Mouse (Mus musculus): ENCODE results near the gene Zfp524. TPM values are rescaled to one million over a fixed set of nuclear protein-coding genes. Genes with fewer than 3 reads are reported as not detected.

Gene Zfp524
- polyA plus RNA-seq, 1 experiment from 2014 or later: 12.0 TPM

GRCm38 (mm10) chr7:5036136-5036535, 21.9 kb downstream of the Zfp524 start:
- Histone ChIP-seq H3K9ac (no peak overlapping the region), H3K4me3 (no peak overlapping the region), H3K4me2 (no peak overlapping the region), H3K27me3 (no peaks in the 10 kb centered on the region), H3K36me3 (peaks cover 62% of the 10 kb centered on the region), H3K27ac (no peak overlapping the region), H3K9me3 (peaks cover 30% of the 10 kb centered on the region), H3K4me1 (peaks cover 9% of the 10 kb centered on the region)
- 94% methylated on average over 9 of the region's 9 CpGs for WGBS
- no peak for ATAC-seq (ENCODE audit: insufficient number of reproducible peaks, insufficient read depth, low FRiP score, low TSS enrichment, low read depth)

DNA sequence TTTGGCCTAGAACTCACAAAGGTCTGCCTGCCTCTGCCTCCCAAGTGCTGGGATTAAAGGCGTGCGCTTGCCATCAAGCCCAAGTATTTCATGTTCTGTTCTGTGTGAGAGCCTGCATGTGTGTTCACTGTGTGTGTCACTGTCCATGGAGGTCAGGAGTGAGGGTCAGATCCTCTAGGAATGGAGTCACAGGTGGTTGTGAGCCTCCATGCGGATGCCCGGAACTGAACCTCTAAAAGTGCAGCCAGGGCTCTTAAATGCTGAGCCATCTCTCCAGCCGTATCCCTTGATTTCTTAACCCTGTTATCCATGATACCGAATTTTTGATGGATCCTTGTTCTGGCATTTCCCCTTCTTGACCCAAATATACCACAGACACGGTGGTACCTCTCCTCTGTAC, 22.8 kb downstream of the Zfp524 start:
- no peak overlapping the region for H3K4me3 ChIP-seq
- ATAC-seq (ENCODE audit: insufficient number of reproducible peaks, insufficient read depth, low FRiP score, low TSS enrichment, low read depth): no peak
- 96% methylated on average over 7 of the region's 7 CpGs for WGBS
- H3K36me3 ChIP-seq: peaks cover 60% of the 10 kb centered on the region
- H3K9ac ChIP-seq: no peak overlapping the region
- peaks cover 9% of the 10 kb centered on the region for H3K4me1 ChIP-seq
- H3K27me3 ChIP-seq: no peaks in the 10 kb centered on the region
- H3K27ac ChIP-seq: no peak overlapping the region
- peaks cover 21% of the 10 kb centered on the region for H3K9me3 ChIP-seq
- H3K4me2 ChIP-seq: 0 out of 2 replicates have a peak overlapping the region, but pooled peaks have one; percentile 60

DNA sequence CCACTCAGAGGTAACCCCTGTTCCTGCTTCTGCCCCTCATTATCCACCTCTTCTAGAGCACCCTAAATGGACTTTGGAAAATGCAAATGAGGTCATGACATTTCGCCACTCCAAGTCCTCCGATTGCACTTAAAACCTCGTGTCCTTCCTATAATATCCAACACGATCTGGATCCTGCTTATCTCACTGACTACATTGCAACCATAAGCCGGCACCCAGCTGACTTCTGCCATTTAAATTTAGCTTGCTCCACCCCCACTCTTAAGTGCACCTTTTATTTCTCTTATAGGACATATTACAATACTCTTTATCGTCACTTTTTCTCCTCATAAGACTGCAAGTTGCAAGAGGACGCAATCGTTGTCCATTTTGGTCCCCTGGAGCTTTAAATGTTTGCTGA, 23.3 kb downstream of the Zfp524 start:
- 89% methylated on average over 8 of the region's 8 CpGs for WGBS
- Histone ChIP-seq H3K4me2 (peak overlapping the region; percentile 60), H3K4me1 (peaks cover 9% of the 10 kb centered on the region), H3K27ac (peak overlapping the region; percentile 97), H3K36me3 (peaks cover 55% of the 10 kb centered on the region), H3K27me3 (no peaks in the 10 kb centered on the region), H3K9me3 (peaks cover 18% of the 10 kb centered on the region), H3K9ac (no peak overlapping the region), H3K4me3 (peak overlapping the region; percentile 61)
- no peak for ATAC-seq (ENCODE audit: insufficient number of reproducible peaks, insufficient read depth, low FRiP score, low TSS enrichment, low read depth)

GRCm38 (mm10) chr7:5038109-5038732, 24.0 kb downstream of the Zfp524 start, which contains the start of gene Zfp784:
TSS of gene Zfp784 (minus strand) at chr7:5038446.
- H3K36me3 ChIP-seq: peaks cover 48% of the 10 kb centered on the region
- ATAC-seq (ENCODE audit: insufficient number of reproducible peaks, insufficient read depth, low FRiP score, low TSS enrichment, low read depth): peak; percentile 92
- peaks cover 9% of the 10 kb centered on the region for H3K4me1 ChIP-seq
- peak within 1 kb of the TSS; percentile 60 for H3K4me2 ChIP-seq
- H3K9ac ChIP-seq: peak within 1 kb of the TSS; percentile 81
- peak within 1 kb of the TSS; percentile 61 for H3K4me3 ChIP-seq
- WGBS: under 1% methylated on average over 48 of the region's 48 CpGs
- H3K27ac ChIP-seq: peak within 1 kb of the TSS; percentile 97
- no peaks in the 10 kb centered on the region for H3K27me3 ChIP-seq
- H3K9me3 ChIP-seq: peaks cover 14% of the 10 kb centered on the region

GRCm38 (mm10) chr7:5038940-5039339, 24.7 kb downstream of the Zfp524 start:
- Histone ChIP-seq H3K4me1 (peaks cover 9% of the 10 kb centered on the region), H3K4me3 (peak overlapping the region; percentile 61), H3K9ac (peak overlapping the region; percentile 81), H3K9me3 (peaks cover 14% of the 10 kb centered on the region), H3K36me3 (peaks cover 40% of the 10 kb centered on the region), H3K27me3 (no peaks in the 10 kb centered on the region), H3K4me2 (peak overlapping the region; percentile 60), H3K27ac (peak overlapping the region; percentile 97)
- 37% methylated on average over 5 of the region's 5 CpGs for WGBS
- no peak for ATAC-seq (ENCODE audit: insufficient number of reproducible peaks, insufficient read depth, low FRiP score, low TSS enrichment, low read depth)

DNA sequence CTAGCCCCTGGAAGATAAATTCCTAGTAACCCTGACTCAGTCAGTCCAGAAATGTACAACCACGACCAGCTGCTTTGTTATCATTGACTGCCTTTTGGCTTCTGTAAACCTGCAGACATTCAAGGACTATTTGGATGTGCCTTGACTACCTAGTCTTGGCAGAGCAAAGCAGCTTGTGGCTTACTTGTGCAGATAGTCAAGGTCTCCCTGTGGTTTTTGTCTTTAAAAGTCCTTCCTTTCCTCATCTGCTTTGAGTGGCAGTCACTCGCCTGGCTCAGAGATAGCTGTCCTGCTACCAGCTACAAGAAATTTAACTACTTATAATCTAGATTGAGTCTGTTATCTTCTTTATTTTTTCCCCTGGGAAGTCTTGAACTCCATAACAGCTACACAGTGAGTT, 30.8 kb downstream of the Zfp524 start:
- 76% methylated on average over 2 of the region's 2 CpGs for WGBS
- H3K4me3 ChIP-seq: no peak overlapping the region
- no peak for ATAC-seq (ENCODE audit: insufficient number of reproducible peaks, insufficient read depth, low FRiP score, low TSS enrichment, low read depth)
- H3K9ac ChIP-seq: no peak overlapping the region
- H3K4me2 ChIP-seq: no peak overlapping the region
- no peaks in the 10 kb centered on the region for H3K4me1 ChIP-seq
- H3K9me3 ChIP-seq: no peaks in the 10 kb centered on the region
- no peaks in the 10 kb centered on the region for H3K27me3 ChIP-seq
- H3K27ac ChIP-seq: no peak overlapping the region
- peaks cover 10% of the 10 kb centered on the region for H3K36me3 ChIP-seq

GRCm38 (mm10) chr7:5046112-5046511, 31.9 kb downstream of the Zfp524 start:
- Histone ChIP-seq H3K27ac (no peak overlapping the region), H3K4me1 (peaks cover 8% of the 10 kb centered on the region; the same call in 1 of the 2 replicates), H3K9me3 (no peaks in the 10 kb centered on the region), H3K9ac (no peak overlapping the region), H3K4me2 (no peak overlapping the region), H3K36me3 (peaks cover 7% of the 10 kb centered on the region), H3K4me3 (no peak overlapping the region), H3K27me3 (no peaks in the 10 kb centered on the region)
- ATAC-seq (ENCODE audit: insufficient number of reproducible peaks, insufficient read depth, low FRiP score, low TSS enrichment, low read depth): no peak
- 71% methylated on average over 2 of the region's 2 CpGs for WGBS

GRCm38 (mm10) chr7:5047313-5047712, 33.1 kb downstream of the Zfp524 start:
- H3K27ac ChIP-seq: no peak overlapping the region
- peaks cover 12% of the 10 kb centered on the region for H3K4me1 ChIP-seq
- peaks cover 6% of the 10 kb centered on the region for H3K27me3 ChIP-seq
- no peaks in the 10 kb centered on the region for H3K9me3 ChIP-seq
- H3K9ac ChIP-seq: no peak overlapping the region
- no peaks in the 10 kb centered on the region for H3K36me3 ChIP-seq
- no peak overlapping the region for H3K4me3 ChIP-seq
- no peak overlapping the region for H3K4me2 ChIP-seq
- ATAC-seq (ENCODE audit: insufficient number of reproducible peaks, insufficient read depth, low FRiP score, low TSS enrichment, low read depth): no peak
- 35% methylated on average over 2 of the region's 2 CpGs for WGBS

DNA sequence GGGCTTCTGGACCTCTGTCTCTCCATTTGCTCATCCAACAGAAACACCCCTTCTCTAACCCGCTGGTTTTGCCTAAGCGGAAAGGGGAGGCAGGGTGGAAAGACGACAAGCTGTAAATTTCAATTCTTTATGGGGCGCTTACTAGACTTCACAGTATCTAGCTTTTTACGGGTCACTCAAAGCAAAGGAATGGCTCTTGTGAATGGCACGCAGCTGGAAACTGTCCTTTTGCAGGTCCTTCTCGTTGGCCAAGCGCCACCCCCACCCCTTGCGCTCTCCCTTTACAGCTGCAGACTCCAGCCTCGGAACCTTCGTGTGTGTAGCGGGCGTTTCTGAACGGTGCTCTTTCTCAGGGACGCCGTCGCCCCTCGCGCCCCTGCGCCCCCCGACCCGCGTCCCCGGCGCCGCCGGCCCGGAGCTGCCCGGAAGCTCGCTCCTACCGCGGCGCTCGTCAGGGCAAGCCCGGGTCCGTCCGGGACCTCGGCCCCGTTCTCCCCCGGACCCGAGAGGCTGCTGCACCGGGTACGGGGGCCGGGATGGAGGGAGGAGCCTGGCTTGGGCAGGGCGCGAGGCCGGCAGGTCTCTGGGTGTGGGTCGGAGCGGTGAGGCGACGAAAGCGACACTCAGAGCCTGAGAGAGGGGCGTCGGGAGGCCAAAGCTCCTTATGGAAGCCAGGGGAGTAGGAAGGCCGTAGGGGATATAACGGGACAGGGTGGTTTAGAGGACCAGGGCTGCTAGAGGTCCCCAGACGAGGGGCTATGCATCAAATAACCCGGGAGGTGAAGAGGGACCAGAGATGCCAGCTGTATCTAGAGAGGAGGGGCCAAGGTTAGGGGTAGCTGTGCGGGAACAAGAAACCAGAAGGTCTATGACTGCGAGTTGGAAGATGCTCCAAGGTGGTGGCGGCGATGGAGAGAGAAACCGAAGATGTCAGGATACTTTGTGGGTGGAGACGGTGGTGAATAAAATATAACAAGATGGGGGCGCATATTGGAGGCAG, 37.3 kb downstream of the Zfp524 start, which contains the start of gene Zfp580:
Zfp580 (plus strand) TSS at position 346 of the 1,000 bp plus-strand sequence.
- Histone ChIP-seq H3K9ac (peak within 1 kb of the TSS; percentile 90), H3K27ac (peak within 1 kb of the TSS; percentile 57; the same call in 1 of the 2 replicates), H3K4me2 (peak within 1 kb of the TSS; percentile 87), H3K27me3 (peaks cover 45% of the 10 kb centered on the region), H3K36me3 (no peaks in the 10 kb centered on the region), H3K4me1 (peaks cover 42% of the 10 kb centered on the region), H3K9me3 (no peaks in the 10 kb centered on the region), H3K4me3 (peak within 1 kb of the TSS; percentile 77)
- peak; percentile 62; the same call in 1 of the 2 replicates for ATAC-seq (ENCODE audit: insufficient number of reproducible peaks, insufficient read depth, low FRiP score, low TSS enrichment, low read depth)
- under 1% methylated on average over 65 of the region's 65 CpGs for WGBS

GRCm38 (mm10) chr7:5052438-5052837, 38.2 kb downstream of the Zfp524 start:
- Histone ChIP-seq H3K9ac (peak overlapping the region; percentile 90), H3K4me3 (peak overlapping the region; percentile 77), H3K9me3 (no peaks in the 10 kb centered on the region), H3K27me3 (peaks cover 46% of the 10 kb centered on the region), H3K36me3 (no peaks in the 10 kb centered on the region), H3K4me2 (peak overlapping the region; percentile 87), H3K4me1 (peaks cover 45% of the 10 kb centered on the region), H3K27ac (no peak overlapping the region)
- WGBS: 2% methylated on average over 12 of the region's 12 CpGs
- no peak for ATAC-seq (ENCODE audit: insufficient number of reproducible peaks, insufficient read depth, low FRiP score, low TSS enrichment, low read depth)

- Histone ChIP-seq H3K9me3 (no peaks in the 10 kb centered on the region), H3K27me3 (peaks cover 51% of the 10 kb centered on the region), H3K4me2 (peak overlapping the region; percentile 87), H3K4me1 (peaks cover 50% of the 10 kb centered on the region), H3K4me3 (peak overlapping the region; percentile 77), H3K36me3 (no peaks in the 10 kb centered on the region), H3K9ac (peak overlapping the region; percentile 90), H3K27ac (no peak overlapping the region)
- no peak for ATAC-seq (ENCODE audit: insufficient number of reproducible peaks, insufficient read depth, low FRiP score, low TSS enrichment, low read depth)
- WGBS: 4% methylated on average over 45 of the region's 45 CpGs
Measured at GRCm38 (mm10) chr7:5052931-5053343, 38.7 kb downstream of the Zfp524 start.

Measured in embryonic facial prominence, embryonic 13.5 days (tissue).